Mouse (Mus musculus) myocyte (in vitro differentiated cells): ENCODE data around the gene Fam166a.
"Not testable (repeated sequence)": the region's sequence is repeated elsewhere in the genome, so short reads cannot be mapped to it uniquely, and the experiment has no call there.

Experiments
- CEBPB ChIP-seq: IDR thresholded peaks from 2 replicates; pipeline ENCODE4 v1.6.1; 2011; ENCODE audit warnings: mild to moderate bottlenecking, moderate library complexity; ENCODE audit not compliant: poor library complexity, insufficient read depth, severe bottlenecking
- POLR2A ChIP-seq: IDR thresholded peaks from one replicate; pipeline ENCODE4 v1.6.1; 2011; ENCODE audit warnings: low read depth, mild to moderate bottlenecking, control low read depth, moderate library complexity; ENCODE audit not compliant: insufficient read length
- POLR2AphosphoS2 ChIP-seq: IDR thresholded peaks from one replicate; pipeline ENCODE4 v1.6.1; 2011; ENCODE audit warnings: low read depth, control low read depth; ENCODE audit not compliant: insufficient read length
- USF1 ChIP-seq: IDR thresholded peaks from one replicate; pipeline ENCODE4 v1.6.1; 2011; ENCODE audit warnings: low read depth, mild to moderate bottlenecking, control low read depth, moderate library complexity

DNA sequence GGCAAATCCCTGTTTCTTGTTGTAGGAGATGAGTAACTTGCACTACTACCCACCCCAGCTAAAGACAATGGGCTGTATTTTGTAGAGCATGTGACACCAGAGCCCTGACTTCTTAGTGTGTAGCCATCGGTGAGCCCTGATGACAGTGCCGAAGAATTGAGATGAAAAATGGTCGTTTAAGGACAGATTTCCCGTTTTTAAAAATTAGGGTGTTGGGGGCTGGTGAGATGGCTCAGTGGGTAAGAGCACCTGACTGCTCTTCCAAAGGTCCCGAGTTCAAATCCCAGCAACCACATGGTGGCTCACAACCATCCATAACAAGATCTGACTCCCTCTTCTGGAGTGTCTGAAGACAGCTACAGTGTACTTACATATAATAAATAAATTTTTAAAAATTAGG lies 38.7 kb downstream of the Fam166a start:
- not testable (repeated sequence) for TF ChIP-seq POLR2A, CEBPB, POLR2AphosphoS2, USF1
